Mouse (Mus musculus) liver (tissue): ENCODE results near the gene Cytl1.

ENCODE experiments used
- DNase-seq: peaks from one replicate; pipeline ENCODE4 v3.0.0-alpha.2; 2020; ENCODE audit warnings: mixed read lengths

Gene Cytl1

DNA sequence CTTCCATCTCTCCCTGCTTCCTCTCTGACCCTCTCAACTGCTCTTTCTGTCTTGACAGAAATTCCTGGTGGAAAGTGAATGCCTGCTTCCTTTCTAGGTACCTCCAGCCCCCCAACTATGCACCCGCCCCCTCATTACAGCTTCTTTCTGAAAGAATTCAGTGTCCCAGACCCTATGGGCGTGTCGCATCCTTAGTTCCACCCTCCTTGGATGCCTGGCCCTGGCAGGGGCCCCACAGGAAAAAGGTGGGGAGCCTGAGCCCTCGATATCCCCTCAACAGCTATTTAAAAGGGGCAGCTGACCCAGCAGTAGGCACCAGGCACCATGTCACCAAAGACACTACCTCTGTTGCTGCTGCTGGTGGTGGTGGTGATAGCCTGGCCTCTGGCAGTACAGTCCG, at the start of gene Cytl1:
Gene Cytl1, plus strand, starts transcription at position 296 of the 400 bp plus-strand sequence.
- no peak for DNase-seq

DNA sequence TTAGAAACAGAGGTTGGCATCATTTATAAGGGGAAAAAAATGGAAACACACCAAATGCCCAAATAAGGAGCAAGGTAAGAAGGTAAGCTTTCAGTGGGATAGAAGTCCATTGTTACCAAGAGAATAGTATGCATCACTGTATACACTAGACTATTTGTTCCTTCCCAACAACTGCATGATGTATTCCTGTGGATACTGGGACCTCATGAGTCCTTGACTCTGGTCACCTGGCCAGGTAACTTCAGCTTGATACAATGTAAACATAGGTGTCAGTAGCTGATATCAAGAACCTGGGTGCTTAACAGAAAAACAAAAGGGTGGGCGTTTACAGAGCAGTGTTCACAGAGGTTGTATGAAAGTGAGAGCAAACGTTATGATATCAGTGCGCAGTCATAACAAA, 42.6 kb upstream of the Cytl1 start:
- DNase-seq: no peak

DNA sequence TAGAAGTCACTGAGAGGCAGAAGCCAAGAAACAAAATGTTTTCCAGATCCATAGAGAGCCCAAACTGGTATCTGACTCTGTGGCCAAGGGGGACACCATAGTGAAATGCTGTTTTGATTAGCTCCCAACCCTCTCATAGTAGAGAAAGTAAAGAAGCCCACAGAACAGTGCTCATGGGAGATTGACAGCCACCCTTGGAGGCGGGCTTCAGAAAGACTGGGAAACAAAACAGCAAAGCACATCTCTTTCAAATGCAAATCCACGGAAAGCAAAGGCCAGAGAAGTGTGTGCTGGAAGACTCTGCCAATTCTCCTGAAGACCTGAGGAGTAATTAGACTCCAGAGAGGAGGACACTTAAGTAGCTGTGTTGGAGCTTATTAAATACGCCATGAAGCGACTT, 39.5 kb upstream of the Cytl1 start:
- no peak for DNase-seq

GRCm38 (mm10) chr5:37697286-37697685, 38.0 kb upstream of the Cytl1 start:
- no peak for DNase-seq

- DNase-seq: no peak
Observed at GRCm38 (mm10) chr5:37699757-37700156, 35.6 kb upstream of the Cytl1 start.

- DNase-seq: no peak
Observed at GRCm38 (mm10) chr5:37704962-37705361, 30.4 kb upstream of the Cytl1 start.

DNA sequence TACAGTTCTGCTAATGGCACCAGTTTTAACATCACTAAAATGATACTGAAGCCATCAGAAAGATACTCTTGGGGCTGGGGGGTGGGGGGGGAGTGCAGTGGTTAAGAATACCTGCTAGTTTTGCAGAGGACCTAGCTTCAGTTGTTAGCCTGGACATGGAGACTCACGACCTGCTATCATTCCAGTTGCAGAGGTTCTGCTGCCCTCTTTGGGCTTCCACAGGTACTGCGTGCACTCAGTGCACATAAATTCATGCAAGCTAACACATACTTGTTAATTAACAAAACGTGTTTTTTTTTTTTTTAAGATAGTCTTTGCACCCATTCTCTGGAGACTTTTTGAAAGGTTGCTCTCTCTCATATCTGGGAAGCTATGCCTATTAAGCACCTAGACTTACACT, 27.2 kb upstream of the Cytl1 start:
- DNase-seq: no peak

DNA sequence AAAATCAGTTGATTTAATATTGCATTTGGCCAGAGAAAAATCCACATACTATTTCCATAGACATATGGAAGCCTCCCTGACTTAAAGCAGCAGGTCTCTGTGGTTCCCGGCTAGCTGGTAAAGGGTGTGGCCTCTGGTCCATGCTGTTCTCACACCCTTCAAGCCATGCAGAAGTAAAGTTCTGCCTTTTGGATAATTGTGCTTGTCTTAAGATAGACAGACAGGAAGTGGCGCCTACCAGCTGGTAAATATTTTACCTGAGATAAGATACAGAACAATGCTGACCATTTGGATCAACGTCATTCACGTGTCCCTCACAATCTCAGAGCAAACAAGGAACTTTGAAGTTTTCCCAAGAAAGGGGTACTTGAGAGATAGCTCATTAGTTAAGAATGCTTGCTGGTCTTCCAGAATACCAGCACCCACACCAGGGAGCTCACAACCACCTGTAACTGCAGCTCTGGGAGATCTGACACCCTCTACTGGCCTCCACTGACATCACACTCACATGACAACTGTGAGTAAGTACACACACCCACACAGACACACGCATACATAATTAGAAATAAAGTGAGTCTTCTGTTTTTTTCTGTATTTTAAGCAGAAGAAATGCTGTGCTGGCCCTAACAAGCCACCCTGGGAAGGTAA, 25.9 kb upstream of the Cytl1 start:
- no peak for DNase-seq

GRCm38 (mm10) chr5:37716505-37717372, 18.6 kb upstream of the Cytl1 start, which contains the start of gene Stk32b:
Stk32b (minus strand) TSS chr5:37717171.
- peak; percentile 32 for DNase-seq

DNA sequence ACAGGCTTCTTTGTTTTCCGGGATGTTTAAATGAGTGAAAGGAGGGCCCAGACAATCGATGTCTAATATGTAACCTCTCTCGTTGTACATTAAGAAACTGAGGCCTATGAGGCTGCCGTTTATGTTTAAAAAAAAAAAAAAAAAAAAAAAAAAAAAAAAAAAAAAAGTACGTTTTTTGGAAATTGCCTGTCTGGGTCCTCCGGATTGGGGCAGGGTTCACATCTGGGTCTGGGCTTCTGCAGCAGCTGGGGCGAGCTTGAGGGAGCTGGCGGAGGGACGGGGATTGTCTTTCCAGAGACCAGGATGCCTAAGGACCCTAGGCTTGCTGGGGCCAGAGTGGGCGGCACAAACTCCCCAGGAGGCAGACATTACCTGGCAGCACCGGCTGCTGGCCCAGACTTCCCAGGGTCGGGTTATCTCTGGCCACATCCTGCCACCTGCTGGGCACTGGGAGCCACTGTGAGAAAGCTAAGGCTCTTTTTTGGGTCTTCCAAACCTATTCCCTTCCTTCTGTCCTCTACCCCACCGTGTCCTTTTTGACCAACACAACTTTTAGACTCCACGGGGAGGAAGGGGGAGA, 17.8 kb upstream of the Cytl1 start:
- peak; percentile 46 for DNase-seq

- DNase-seq: no peak
Observed at GRCm38 (mm10) chr5:37720670-37721069, 14.6 kb upstream of the Cytl1 start.

GRCm38 (mm10) chr5:37725220-37725886, 10.0 kb upstream of the Cytl1 start:
- no peak for DNase-seq

GRCm38 (mm10) chr5:37730781-37731180, 4.5 kb upstream of the Cytl1 start:
- DNase-seq: no peak

DNA sequence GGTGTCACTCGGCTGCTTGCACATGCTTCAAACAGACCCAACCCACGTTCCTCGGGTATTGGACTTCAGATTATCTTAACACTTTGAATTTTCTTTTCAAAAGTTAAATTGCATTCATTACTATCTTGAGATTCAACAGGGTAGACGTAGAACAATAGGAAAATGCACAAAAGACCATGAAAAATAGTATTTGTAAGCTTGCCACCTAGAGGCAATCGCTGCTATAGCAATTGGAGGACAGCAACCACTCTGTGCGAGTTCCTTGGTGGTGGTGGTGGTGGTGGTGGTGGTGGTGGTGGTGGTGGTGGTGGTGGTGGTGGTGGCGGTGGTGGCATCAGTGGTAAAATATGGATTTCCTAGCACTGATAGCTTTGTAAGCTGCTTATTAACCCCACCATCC, 894 bp downstream of the Cytl1 start:
- no peak for DNase-seq

DNA sequence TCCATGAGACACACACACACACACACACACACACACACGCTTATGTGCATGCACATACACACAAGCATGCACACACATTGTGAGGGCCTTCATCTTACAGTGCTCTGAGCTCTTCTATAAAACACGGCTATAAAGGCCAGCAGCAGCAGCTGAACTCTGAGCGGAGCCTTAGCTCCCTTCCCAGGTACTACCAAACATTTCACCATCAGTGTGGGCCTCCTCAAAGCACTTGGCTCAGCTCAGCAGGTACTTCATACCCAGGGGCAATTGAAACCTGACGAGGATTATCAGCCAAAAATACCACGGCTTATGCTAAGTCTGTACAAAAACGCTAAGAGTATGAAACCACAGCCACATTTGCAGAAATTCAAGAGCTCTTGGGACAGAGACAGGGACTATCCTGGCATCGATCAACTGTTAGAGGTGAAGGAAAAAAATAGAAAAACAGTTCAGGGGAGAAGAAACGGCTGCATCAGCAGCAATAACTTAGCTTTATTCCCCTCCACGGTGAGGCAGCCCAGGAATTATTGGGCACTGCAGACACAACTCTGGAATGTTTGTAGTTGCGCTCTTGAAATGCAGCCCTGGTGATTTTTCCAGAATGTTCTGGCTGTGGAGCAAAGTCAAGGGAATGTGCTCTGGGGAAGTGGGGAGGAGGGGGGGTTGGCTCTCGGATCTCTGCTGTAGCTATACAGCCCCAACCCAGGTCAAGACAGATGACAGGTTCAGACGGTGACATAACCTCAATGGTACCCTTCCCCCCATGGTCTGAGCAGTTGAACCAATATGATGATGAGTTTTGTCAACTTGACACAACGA, 8.8 kb downstream of the Cytl1 start:
- no peak for DNase-seq

DNA sequence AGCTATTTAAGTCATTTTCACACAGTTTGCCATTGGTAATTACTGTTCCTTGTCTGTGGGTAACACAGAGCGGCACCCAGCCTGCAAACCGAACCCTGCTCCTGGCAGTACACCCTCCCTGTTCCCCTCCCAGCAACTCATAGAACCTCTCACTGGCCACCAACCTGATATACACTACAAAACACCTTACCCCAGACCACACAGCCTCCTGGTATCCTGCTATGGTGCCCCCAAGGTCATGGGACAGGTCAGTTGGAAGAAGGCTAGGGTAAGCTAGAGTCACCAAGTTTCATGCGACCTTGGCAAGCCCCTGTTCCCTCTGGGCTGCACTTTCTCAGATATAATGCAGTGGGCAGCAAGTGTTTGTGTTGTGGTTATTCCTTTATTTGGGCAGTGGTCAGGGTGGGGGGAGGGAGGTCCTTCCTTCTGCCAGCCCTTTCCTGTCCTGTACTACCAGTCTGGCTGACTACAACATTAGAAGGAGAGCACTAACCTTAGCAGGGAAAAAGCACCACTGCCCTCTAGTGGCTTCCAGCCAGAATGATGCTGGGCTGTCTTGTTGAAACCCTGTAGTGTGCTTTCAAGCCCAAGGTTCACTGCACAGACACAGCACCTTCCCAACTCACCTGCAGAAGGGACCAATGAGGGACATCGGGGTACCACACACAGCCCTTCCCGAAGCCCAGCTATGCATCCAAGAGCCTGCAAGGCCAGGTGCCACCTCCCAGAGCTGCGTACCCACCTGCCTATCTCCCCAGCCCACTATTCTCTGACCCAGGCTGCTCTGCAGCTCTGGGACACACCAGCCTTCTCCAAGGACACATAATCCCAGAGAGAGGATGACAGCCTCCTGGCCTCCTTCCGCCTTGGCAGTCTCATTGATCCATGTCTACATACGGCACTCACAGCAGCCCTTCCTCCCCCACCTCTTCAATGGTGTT, 17.0 kb downstream of the Cytl1 start:
- DNase-seq: peak; percentile 51

- no peak for DNase-seq
Observed at GRCm38 (mm10) chr5:37753366-37753765, 18.0 kb downstream of the Cytl1 start.

- DNase-seq: no peak
Observed at GRCm38 (mm10) chr5:37762046-37762445, 26.7 kb downstream of the Cytl1 start.

DNA sequence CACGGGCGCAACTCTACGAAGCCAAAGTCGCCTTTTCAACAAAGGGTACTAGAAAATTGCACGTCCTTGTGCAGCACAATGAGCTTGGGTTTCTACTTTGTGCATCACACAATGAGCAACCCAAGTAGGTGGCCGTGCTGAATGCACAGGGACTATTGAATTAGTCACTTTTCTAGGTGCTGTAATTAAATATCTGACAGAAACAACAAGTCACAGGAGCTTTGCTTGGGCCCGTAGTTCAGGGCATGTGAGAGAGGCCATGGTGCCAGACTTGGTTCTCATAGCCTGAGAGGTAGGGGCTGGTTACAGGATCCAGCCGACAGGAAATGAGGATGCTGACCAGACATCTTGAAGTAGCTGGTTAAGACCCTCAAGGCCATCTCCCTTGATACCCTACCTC, 30.5 kb downstream of the Cytl1 start:
- no peak for DNase-seq

GRCm38 (mm10) chr5:37767231-37767630, 31.9 kb downstream of the Cytl1 start:
- DNase-seq: no peak

DNA sequence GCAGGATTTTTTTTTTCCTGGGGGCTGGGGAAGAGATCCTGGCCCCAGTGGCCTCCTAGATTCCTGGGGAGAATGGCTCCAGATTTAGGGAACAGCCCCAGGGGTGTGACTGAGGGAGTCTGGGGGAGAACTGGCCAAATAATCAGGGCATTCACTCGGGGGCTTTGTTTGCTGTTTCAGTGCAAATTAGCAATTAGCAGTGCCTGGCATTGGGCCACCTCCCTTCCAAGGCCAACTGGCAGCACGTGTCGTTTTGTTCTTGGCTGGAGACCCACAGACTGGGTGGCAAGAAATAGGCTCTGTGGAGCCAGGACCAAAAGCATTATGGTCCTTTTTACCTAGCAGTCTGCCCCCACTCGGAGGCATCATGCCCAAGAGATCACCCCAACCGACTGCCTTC, 33.7 kb downstream of the Cytl1 start:
- DNase-seq: no peak
